Mouse (Mus musculus): Measurements from ENCODE around the gene Lrrc32. TPM values are rescaled to one million over a fixed set of nuclear protein-coding genes. Genes with fewer than 3 reads are reported as not detected.
A peak's percentile ranks its signal among the peaks of the same experiment; 100 is the strongest.

The Lrrc32 gene
- polyA plus RNA-seq, 1 experiment, result 5.9 TPM

DNA sequence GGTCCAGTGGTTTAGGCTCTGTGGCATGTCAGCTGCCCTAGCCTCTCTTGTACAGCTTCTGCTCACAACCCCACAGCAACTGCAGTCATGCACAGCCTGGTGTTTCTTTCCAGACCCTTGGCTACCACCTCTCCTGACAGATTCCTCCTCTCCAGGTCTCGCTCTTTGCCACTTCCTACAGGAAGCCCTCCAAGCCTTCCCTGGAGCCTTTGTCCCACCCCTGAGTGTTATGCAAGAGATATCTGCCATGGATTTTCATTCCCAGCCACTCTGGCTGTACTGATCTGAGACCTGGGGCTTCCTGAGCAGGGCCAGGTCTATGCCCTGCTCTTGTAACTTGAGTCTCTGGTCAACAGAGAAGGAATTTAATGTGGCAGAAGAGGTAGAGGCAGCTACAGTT is 8.6 kb upstream of the Lrrc32 start:
- Histone ChIP-seq H3K27me3 (ENCODE audit: control insufficient read depth, insufficient read depth, low read length, poor library complexity, severe bottlenecking) (no peaks in the 10 kb centered on the region), H3K4me1 (ENCODE audit: control insufficient read depth, insufficient read depth, low read length) (no peaks in the 10 kb centered on the region), H3K9ac (ENCODE audit: low read depth, poor library complexity, severe bottlenecking) (no peak overlapping the region), H3K9me3 (replicated peaks; ENCODE audit: control insufficient read depth, insufficient read depth, low read length, poor library complexity, severe bottlenecking) (no peaks in the 10 kb centered on the region), H3K4me3 (ENCODE audit: low read depth, low read length) (no peak overlapping the region), H3K27ac (ENCODE audit: insufficient read depth, low read length) (no peak overlapping the region), H3K36me3 (ENCODE audit: control insufficient read depth, insufficient read depth, low read length, poor library complexity, severe bottlenecking) (no peaks in the 10 kb centered on the region)
- TF ChIP-seq EP300 (IDR thresholded peaks at IDR 0.05; ENCODE audit: insufficient read depth, low read depth, low read length) (no peak), POLR2A (IDR thresholded peaks at IDR 0.05; ENCODE audit: insufficient read depth, low read length) (no peak)

- Histone ChIP-seq H3K36me3 (ENCODE audit: control insufficient read depth, insufficient read depth, low read length, poor library complexity, severe bottlenecking) (no peaks in the 10 kb centered on the region), H3K9me3 (replicated peaks; ENCODE audit: control insufficient read depth, insufficient read depth, low read length, poor library complexity, severe bottlenecking) (no peaks in the 10 kb centered on the region), H3K9ac (ENCODE audit: low read depth, poor library complexity, severe bottlenecking) (no peak overlapping the region), H3K4me3 (ENCODE audit: low read depth, low read length) (no peak overlapping the region), H3K27ac (ENCODE audit: insufficient read depth, low read length) (no peak overlapping the region), H3K4me1 (ENCODE audit: control insufficient read depth, insufficient read depth, low read length) (no peaks in the 10 kb centered on the region), H3K27me3 (ENCODE audit: control insufficient read depth, insufficient read depth, low read length, poor library complexity, severe bottlenecking) (no peaks in the 10 kb centered on the region)
- peak; percentile 88 for TF ChIP-seq CTCF (IDR thresholded peaks at IDR 0.05; ENCODE audit: low read depth, low read length)
- TF ChIP-seq EP300 (IDR thresholded peaks at IDR 0.05; ENCODE audit: insufficient read depth, low read depth, low read length), result no peak
- no peak for TF ChIP-seq POLR2A (IDR thresholded peaks at IDR 0.05; ENCODE audit: insufficient read depth, low read length)
Measured at GRCm38 (mm10) chr7:98481066-98481734, 7.9 kb upstream of the Lrrc32 start.

DNA sequence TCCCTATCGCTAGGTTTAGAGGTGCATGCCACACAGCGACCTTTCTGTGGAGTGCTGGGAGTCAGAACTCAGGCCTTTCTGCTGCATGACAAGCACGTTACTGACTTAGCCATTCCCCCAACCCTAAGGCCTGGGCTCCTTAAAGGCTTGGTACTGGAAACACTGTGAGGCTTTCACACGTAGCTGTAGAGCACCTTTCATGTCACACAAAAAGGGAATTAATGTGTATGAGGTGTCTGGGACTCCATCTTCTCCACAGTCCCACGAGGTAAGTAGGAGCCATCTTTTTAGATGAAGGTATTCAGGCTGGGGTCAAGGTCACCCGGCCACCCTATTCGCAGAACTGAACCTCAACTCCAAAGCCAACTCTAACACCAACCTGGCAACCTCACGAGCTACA is 7.2 kb upstream of the Lrrc32 start:
- Histone ChIP-seq H3K27me3 (ENCODE audit: control insufficient read depth, insufficient read depth, low read length, poor library complexity, severe bottlenecking) (no peaks in the 10 kb centered on the region), H3K4me3 (ENCODE audit: low read depth, low read length) (no peak overlapping the region), H3K27ac (ENCODE audit: insufficient read depth, low read length) (no peak overlapping the region), H3K36me3 (ENCODE audit: control insufficient read depth, insufficient read depth, low read length, poor library complexity, severe bottlenecking) (no peaks in the 10 kb centered on the region), H3K4me1 (ENCODE audit: control insufficient read depth, insufficient read depth, low read length) (no peaks in the 10 kb centered on the region), H3K9ac (ENCODE audit: low read depth, poor library complexity, severe bottlenecking) (no peak overlapping the region), H3K9me3 (replicated peaks; ENCODE audit: control insufficient read depth, insufficient read depth, low read length, poor library complexity, severe bottlenecking) (no peaks in the 10 kb centered on the region)
- no peak for TF ChIP-seq POLR2A (IDR thresholded peaks at IDR 0.05; ENCODE audit: insufficient read depth, low read length)
- no peak for TF ChIP-seq CTCF (IDR thresholded peaks at IDR 0.05; ENCODE audit: low read depth, low read length)
- TF ChIP-seq EP300 (IDR thresholded peaks at IDR 0.05; ENCODE audit: insufficient read depth, low read depth, low read length), result no peak

- Histone ChIP-seq H3K27me3 (ENCODE audit: control insufficient read depth, insufficient read depth, low read length, poor library complexity, severe bottlenecking) (no peaks in the 10 kb centered on the region), H3K9ac (ENCODE audit: low read depth, poor library complexity, severe bottlenecking) (no peak overlapping the region), H3K27ac (ENCODE audit: insufficient read depth, low read length) (no peak overlapping the region), H3K4me3 (ENCODE audit: low read depth, low read length) (no peak overlapping the region), H3K36me3 (ENCODE audit: control insufficient read depth, insufficient read depth, low read length, poor library complexity, severe bottlenecking) (no peaks in the 10 kb centered on the region), H3K9me3 (replicated peaks; ENCODE audit: control insufficient read depth, insufficient read depth, low read length, poor library complexity, severe bottlenecking) (no peaks in the 10 kb centered on the region), H3K4me1 (ENCODE audit: control insufficient read depth, insufficient read depth, low read length) (no peaks in the 10 kb centered on the region)
- TF ChIP-seq EP300 (IDR thresholded peaks at IDR 0.05; ENCODE audit: insufficient read depth, low read depth, low read length) (no peak), CTCF (IDR thresholded peaks at IDR 0.05; ENCODE audit: low read depth, low read length) (no peak), POLR2A (IDR thresholded peaks at IDR 0.05; ENCODE audit: insufficient read depth, low read length) (no peak)
Measured at GRCm38 (mm10) chr7:98482551-98483267, 6.4 kb upstream of the Lrrc32 start.

DNA sequence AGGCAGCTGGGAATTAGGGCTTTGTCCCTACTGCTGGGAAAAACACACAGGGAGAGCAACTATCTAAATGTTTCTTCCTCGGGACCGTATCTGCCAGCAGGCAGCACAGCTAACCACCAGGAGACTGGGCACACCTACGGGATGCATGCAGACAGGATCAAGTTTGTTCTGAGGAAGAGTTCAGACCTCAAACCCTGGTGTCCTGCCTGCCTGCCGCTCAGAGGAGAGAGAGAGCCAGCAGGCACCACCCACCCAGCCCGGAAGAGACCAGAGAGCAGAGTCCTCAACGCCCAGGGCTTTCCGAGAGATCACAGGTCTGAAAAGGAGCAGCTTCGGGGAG is 5.8 kb upstream of the Lrrc32 start:
- H3K36me3 ChIP-seq (ENCODE audit: control insufficient read depth, insufficient read depth, low read length, poor library complexity, severe bottlenecking), result no peaks in the 10 kb centered on the region
- H3K27ac ChIP-seq (ENCODE audit: insufficient read depth, low read length), result no peak overlapping the region
- no peaks in the 10 kb centered on the region for H3K27me3 ChIP-seq (ENCODE audit: control insufficient read depth, insufficient read depth, low read length, poor library complexity, severe bottlenecking)
- no peaks in the 10 kb centered on the region for H3K9me3 ChIP-seq (replicated peaks; ENCODE audit: control insufficient read depth, insufficient read depth, low read length, poor library complexity, severe bottlenecking)
- no peaks in the 10 kb centered on the region for H3K4me1 ChIP-seq (ENCODE audit: control insufficient read depth, insufficient read depth, low read length)
- no peak overlapping the region for H3K4me3 ChIP-seq (ENCODE audit: low read depth, low read length)
- no peak for TF ChIP-seq EP300 (IDR thresholded peaks at IDR 0.05; ENCODE audit: insufficient read depth, low read depth, low read length)
- TF ChIP-seq POLR2A (IDR thresholded peaks at IDR 0.05; ENCODE audit: insufficient read depth, low read length), result no peak
- TF ChIP-seq CTCF (IDR thresholded peaks at IDR 0.05; ENCODE audit: low read depth, low read length), result no peak
- no peak overlapping the region for H3K9ac ChIP-seq (ENCODE audit: low read depth, poor library complexity, severe bottlenecking)

DNA sequence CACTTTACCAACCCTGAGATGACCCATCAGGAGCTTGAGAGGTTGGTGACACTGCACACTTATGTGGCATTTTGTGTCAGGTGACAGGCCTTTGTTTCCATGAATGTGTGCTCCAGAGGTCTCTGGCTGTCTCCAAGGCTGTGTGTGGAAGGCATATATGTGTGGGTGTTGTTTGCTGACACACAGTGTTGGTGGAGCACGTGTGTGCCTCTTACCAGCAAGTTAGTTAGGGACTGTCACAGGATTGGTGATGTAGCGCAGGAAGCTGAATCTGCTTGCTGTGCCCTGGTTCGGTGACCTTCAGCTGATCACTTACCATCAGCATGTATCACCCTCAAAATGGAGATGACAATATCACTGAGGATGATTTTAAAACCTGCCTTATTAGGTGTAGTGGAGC is 4.2 kb upstream of the Lrrc32 start:
- no peak overlapping the region for H3K27ac ChIP-seq (ENCODE audit: insufficient read depth, low read length)
- no peak overlapping the region for H3K4me3 ChIP-seq (ENCODE audit: low read depth, low read length)
- H3K9me3 ChIP-seq (replicated peaks; ENCODE audit: control insufficient read depth, insufficient read depth, low read length, poor library complexity, severe bottlenecking), result no peaks in the 10 kb centered on the region
- H3K27me3 ChIP-seq (ENCODE audit: control insufficient read depth, insufficient read depth, low read length, poor library complexity, severe bottlenecking), result no peaks in the 10 kb centered on the region
- no peaks in the 10 kb centered on the region for H3K36me3 ChIP-seq (ENCODE audit: control insufficient read depth, insufficient read depth, low read length, poor library complexity, severe bottlenecking)
- no peaks in the 10 kb centered on the region for H3K4me1 ChIP-seq (ENCODE audit: control insufficient read depth, insufficient read depth, low read length)
- H3K9ac ChIP-seq (ENCODE audit: low read depth, poor library complexity, severe bottlenecking), result no peak overlapping the region
- TF ChIP-seq CTCF (IDR thresholded peaks at IDR 0.05; ENCODE audit: low read depth, low read length) (no peak), POLR2A (IDR thresholded peaks at IDR 0.05; ENCODE audit: insufficient read depth, low read length) (no peak), EP300 (IDR thresholded peaks at IDR 0.05; ENCODE audit: insufficient read depth, low read depth, low read length) (no peak)
